Mouse (Mus musculus) forebrain, embryonic 16.5 days (tissue): ENCODE data around the gene Pltp. TPM values are rescaled to one million over a fixed set of nuclear protein-coding genes. Genes with fewer than 3 reads are reported as not detected.

ENCODE experiments used
- ATAC-seq: fragments of 200-750 bp; cut with Nextera tagmentation; 2 replicates; pipeline ENCODE4 v1.8.0; 2017; ENCODE audit warnings: mild to moderate bottlenecking, moderate library complexity
- H3K27ac ChIP-seq: fragments of 300-500 bp; sonication (generic); 2 replicates; pipeline ENCODE4 v1.5.1; 2014; ENCODE audit warnings: low read length, control low read depth
- H3K27me3 ChIP-seq: fragments of 300-500 bp; sonication (generic); replicated peaks from 2 replicates; pipeline ENCODE4 v1.6.1; 2014; ENCODE audit warnings: low read length; ENCODE audit not compliant: control insufficient read depth, insufficient read depth
- H3K36me3 ChIP-seq: fragments of 300-500 bp; sonication (generic); 2 replicates; pipeline ENCODE4 v1.6.1; 2014; ENCODE audit not compliant: control insufficient read depth, insufficient read depth
- H3K4me1 ChIP-seq: fragments of 300-500 bp; sonication (generic); replicated peaks from 2 replicates; pipeline ENCODE4 v1.6.1; 2014; ENCODE audit warnings: low read length; ENCODE audit not compliant: control insufficient read depth, insufficient read depth
- H3K4me2 ChIP-seq: fragments of 300-500 bp; sonication (generic); 2 replicates; pipeline ENCODE4 v1.6.1; 2014; ENCODE audit warnings: mild to moderate bottlenecking, low read length, control low read depth
- H3K4me3 ChIP-seq: fragments of 300-500 bp; sonication (generic); replicated peaks from 2 replicates; pipeline ENCODE4 v1.5.1; 2014; ENCODE audit warnings: mild to moderate bottlenecking, low read length, control low read depth
- H3K9ac ChIP-seq: fragments of 300-500 bp; sonication (generic); replicated peaks from 2 replicates; pipeline ENCODE4 v1.6.1; 2014; ENCODE audit warnings: low read depth, low read length, control low read depth
- H3K9me3 ChIP-seq: fragments of 300-500 bp; sonication (generic); 2 replicates; pipeline ENCODE4 v1.6.1; 2016; ENCODE audit warnings: low read length; ENCODE audit not compliant: control insufficient read depth
- WGBS: fragments of 180-500 bp; shearing (Covaris S2); extraction: QIAGEN DNeasy Blood & Tissue Kit; methylation state at CpG from one replicate; pipeline ENCODE4 v1.1.7; 2014; 5-methylcytosine and 5-hydroxymethylcytosine counted together
- polyA plus RNA-seq: library from polyadenylated mRNA; unstranded; fragments of >200 nt; fragmentation: Nextera tagmentation; extraction: Ambion mirVana; gene quantifications from 2 replicates; pipeline ENCODE4 v1.2.1, GENCODE M21; 2015

Pltp gene
- 45.7 and 63.9 TPM in 2 replicates for polyA plus RNA-seq

DNA sequence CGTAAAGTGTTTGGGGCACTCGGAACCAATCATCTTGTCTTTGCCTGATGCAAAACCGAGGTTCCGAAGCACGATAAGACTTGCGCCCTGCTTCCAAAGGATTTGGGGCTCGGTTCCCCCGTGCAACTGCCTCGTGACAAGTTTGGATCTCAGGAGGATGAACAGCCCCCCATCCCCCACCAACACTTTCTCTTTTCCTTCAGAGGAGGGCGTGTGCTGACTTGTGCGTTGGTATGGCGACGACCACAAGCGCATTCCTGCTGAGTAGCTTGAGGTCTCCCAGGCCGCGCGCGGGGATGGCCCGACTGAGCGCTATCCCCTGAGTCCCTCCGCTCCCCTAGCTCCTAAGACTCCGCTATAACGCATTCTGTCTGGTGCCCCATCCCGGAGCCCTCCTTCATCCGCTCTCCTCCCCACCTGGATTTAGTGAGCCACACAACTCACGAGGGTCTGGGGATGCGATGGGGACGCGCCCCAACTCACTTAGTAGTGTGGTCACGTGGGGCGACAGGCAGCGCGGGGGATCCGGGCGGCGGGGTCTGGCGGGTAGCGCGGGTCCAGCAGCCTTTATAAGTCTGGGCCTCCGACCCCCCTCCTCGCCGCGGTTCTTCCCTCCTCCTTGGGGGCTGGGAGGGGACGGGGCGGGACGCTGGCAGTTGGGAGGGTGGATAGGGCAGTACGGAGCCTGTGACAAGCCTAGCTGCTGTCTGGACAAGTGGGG, at the start of gene Pltp:
Pltp (minus strand) TSS at position 611 of the 721 bp plus-strand sequence.
- H3K9ac ChIP-seq = peak within 1 kb of the TSS; percentile 44
- H3K36me3 ChIP-seq = no peaks in the 10 kb centered on the region
- H3K27ac ChIP-seq = no peak within 1 kb of the TSS
- peak within 1 kb of the TSS; percentile 67 for H3K4me2 ChIP-seq
- WGBS = under 1% methylated on average over 44 of the region's 47 CpGs
- ATAC-seq = peak; percentile 62
- H3K9me3 ChIP-seq = no peaks in the 10 kb centered on the region
- peaks cover 24% of the 10 kb centered on the region for H3K27me3 ChIP-seq
- peaks cover 19% of the 10 kb centered on the region for H3K4me1 ChIP-seq
- peak within 1 kb of the TSS; percentile 45 for H3K4me3 ChIP-seq

GRCm38 (mm10) chr2:164906071-164906470, 48.6 kb upstream of the Pltp start:
- Histone ChIP-seq H3K4me3 (no peak overlapping the region), H3K27me3 (no peaks in the 10 kb centered on the region), H3K9ac (no peak overlapping the region), H3K4me1 (peaks cover 14% of the 10 kb centered on the region), H3K36me3 (peaks cover 45% of the 10 kb centered on the region), H3K27ac (no peak overlapping the region), H3K4me2 (no peak overlapping the region), H3K9me3 (peaks cover 4% of the 10 kb centered on the region)
- no peak for ATAC-seq
- WGBS = 97% methylated on average over 4 of the region's 4 CpGs

GRCm38 (mm10) chr2:164903496-164903895, 46.0 kb upstream of the Pltp start:
- WGBS = 82% methylated on average over 1 of the region's 1 CpGs
- Histone ChIP-seq H3K4me1 (no peaks in the 10 kb centered on the region), H3K4me2 (no peak overlapping the region), H3K9me3 (peaks cover 4% of the 10 kb centered on the region), H3K27ac (no peak overlapping the region), H3K36me3 (peaks cover 62% of the 10 kb centered on the region), H3K9ac (no peak overlapping the region), H3K27me3 (no peaks in the 10 kb centered on the region), H3K4me3 (no peak overlapping the region)
- ATAC-seq = no peak

GRCm38 (mm10) chr2:164901380-164901779, 43.9 kb upstream of the Pltp start:
- Histone ChIP-seq H3K4me1 (no peaks in the 10 kb centered on the region), H3K27me3 (no peaks in the 10 kb centered on the region), H3K9ac (no peak overlapping the region), H3K9me3 (peaks cover 4% of the 10 kb centered on the region), H3K4me2 (no peak overlapping the region), H3K27ac (no peak overlapping the region), H3K36me3 (peaks cover 55% of the 10 kb centered on the region), H3K4me3 (no peak overlapping the region)
- no peak for ATAC-seq
- WGBS = 91% methylated on average over 13 of the region's 13 CpGs

- Histone ChIP-seq H3K27me3 (no peaks in the 10 kb centered on the region), H3K4me3 (no peak overlapping the region), H3K9me3 (no peaks in the 10 kb centered on the region), H3K4me1 (no peaks in the 10 kb centered on the region), H3K36me3 (peaks cover 59% of the 10 kb centered on the region), H3K9ac (no peak overlapping the region), H3K27ac (no peak overlapping the region), H3K4me2 (no peak overlapping the region)
- no peak for ATAC-seq
- 90% methylated on average over 16 of the region's 16 CpGs for WGBS
Observed at GRCm38 (mm10) chr2:164899723-164900459, 42.4 kb upstream of the Pltp start.

GRCm38 (mm10) chr2:164899034-164899433, 41.5 kb upstream of the Pltp start:
- Histone ChIP-seq H3K27me3 (no peaks in the 10 kb centered on the region), H3K9ac (no peak overlapping the region), H3K4me3 (no peak overlapping the region), H3K4me2 (no peak overlapping the region), H3K9me3 (no peaks in the 10 kb centered on the region), H3K36me3 (peaks cover 61% of the 10 kb centered on the region), H3K4me1 (no peaks in the 10 kb centered on the region), H3K27ac (no peak overlapping the region)
- ATAC-seq = no peak
- 94% methylated on average over 15 of the region's 15 CpGs for WGBS

- H3K9ac ChIP-seq = no peak overlapping the region
- H3K9me3 ChIP-seq = no peaks in the 10 kb centered on the region
- H3K27me3 ChIP-seq = no peaks in the 10 kb centered on the region
- no peak overlapping the region for H3K4me2 ChIP-seq
- no peak overlapping the region for H3K4me3 ChIP-seq
- H3K36me3 ChIP-seq = peaks cover 71% of the 10 kb centered on the region
- 94% methylated on average over 7 of the region's 7 CpGs for WGBS
- H3K27ac ChIP-seq = no peak overlapping the region
- H3K4me1 ChIP-seq = no peaks in the 10 kb centered on the region
- ATAC-seq = no peak
Observed at GRCm38 (mm10) chr2:164898008-164898407, 40.5 kb upstream of the Pltp start.

DNA sequence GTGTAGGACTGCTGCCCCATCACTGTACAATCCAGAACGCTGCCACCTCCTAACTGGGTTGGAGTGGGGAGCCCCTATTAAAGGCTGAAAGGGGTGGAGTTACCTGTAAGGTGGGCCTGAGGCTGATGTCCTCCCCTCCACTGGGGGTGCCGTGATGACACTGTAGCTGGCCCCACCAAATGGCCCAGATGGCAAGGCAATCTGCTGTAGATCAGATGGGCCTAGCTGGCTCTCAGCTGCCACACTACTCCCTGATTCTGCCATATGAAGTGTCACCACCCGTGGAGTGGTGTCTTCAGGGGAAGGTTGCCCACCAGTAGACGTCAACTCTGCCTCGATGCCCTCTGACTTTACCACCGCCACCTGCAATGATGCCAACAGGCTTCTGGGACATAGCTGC, 38.4 kb upstream of the Pltp start:
- Histone ChIP-seq H3K9me3 (no peaks in the 10 kb centered on the region), H3K36me3 (peaks cover 80% of the 10 kb centered on the region), H3K4me2 (no peak overlapping the region), H3K4me1 (no peaks in the 10 kb centered on the region), H3K4me3 (no peak overlapping the region), H3K27me3 (no peaks in the 10 kb centered on the region), H3K27ac (no peak overlapping the region), H3K9ac (no peak overlapping the region)
- no peak for ATAC-seq
- WGBS = 92% methylated on average over 6 of the region's 6 CpGs

GRCm38 (mm10) chr2:164894644-164895043, 37.1 kb upstream of the Pltp start:
- 65% methylated on average over 1 of the region's 1 CpGs for WGBS
- Histone ChIP-seq H3K27me3 (no peaks in the 10 kb centered on the region), H3K4me2 (no peak overlapping the region), H3K4me3 (no peak overlapping the region), H3K9ac (no peak overlapping the region), H3K36me3 (peaks cover 74% of the 10 kb centered on the region), H3K4me1 (no peaks in the 10 kb centered on the region), H3K9me3 (no peaks in the 10 kb centered on the region), H3K27ac (no peak overlapping the region)
- ATAC-seq = no peak
